Mouse (Mus musculus) gastrocnemius, postnatal 25 days (tissue): ENCODE results near the gene Henmt1. TPM values are rescaled to one million over a fixed set of nuclear protein-coding genes. Genes with fewer than 3 reads are reported as not detected.

Source experiments
- DNase-seq: peaks from one replicate; pipeline ENCODE4 v3.0.0; 2022
- total RNA-seq, 2 experiments: library from RNA; stranded (reverse); gene quantifications; 1 replicate in 1 of 2; 2 replicates in 1 of 2; pipeline ENCODE4 v1.2.3; 2021

The Henmt1 gene
- total RNA-seq, 2 experiments from 2014 or later: not detected

- no peak for DNase-seq
Observed at GRCm38 (mm10) chr3:108997762-108998161, 58.1 kb downstream of the Henmt1 start.

GRCm38 (mm10) chr3:108999173-108999572 lies 59.5 kb downstream of the Henmt1 start:
- no peak for DNase-seq

- no peak for DNase-seq
Observed at GRCm38 (mm10) chr3:109005777-109006176, 66.1 kb downstream of the Henmt1 start.

- no peak for DNase-seq
Observed at GRCm38 (mm10) chr3:109008180-109008579, 68.5 kb downstream of the Henmt1 start.

Other genes with a start within 250 kb of the Henmt1 start
- 1 to 10 TPM; 4.4 to 4.7 TPM for gene Gpsm2, start 217.6 kb upstream of the Henmt1 start, total RNA-seq
- gene Aknad1, start 200.2 kb upstream of the Henmt1 start, total RNA-seq: under 1 TPM; 0.19 to 0.20 TPM
- 10 to 100 TPM; 23.5 to 26.4 TPM for gene Stxbp3, start 99.3 kb upstream of the Henmt1 start, total RNA-seq
- not detected for gene Fndc7, start 49.9 kb upstream of the Henmt1 start, total RNA-seq
- gene Prpf38b, start 28.1 kb upstream of the Henmt1 start, total RNA-seq: 10 to 100 TPM; 14.7 to 16.1 TPM
- gene Gm9857, start 572 bp downstream of the Henmt1 start, total RNA-seq: not detected
- gene Fam102b, start 87.7 kb downstream of the Henmt1 start, total RNA-seq: 1 to 10 TPM; 6.3 to 7.4 TPM
- gene Slc25a54, start 140.6 kb downstream of the Henmt1 start, total RNA-seq: not detected
- gene Slc25a24, start 183.3 kb downstream of the Henmt1 start, total RNA-seq: 1 to 10 TPM; 3.7 to 4.0 TPM